Mouse (Mus musculus) liver, embryonic 14.5 days (tissue): ENCODE measurements around the gene 4931423N10Rik. TPM values are rescaled to one million over a fixed set of nuclear protein-coding genes. Genes with fewer than 3 reads are reported as not detected.
"Not testable (repeated sequence)": the region's sequence is repeated elsewhere in the genome, so short reads cannot be mapped to it uniquely, and the experiment has no call there.

Experiments used
- ATAC-seq: fragments of 200-750 bp; cut with Nextera tagmentation; 2 replicates; pipeline ENCODE4 v1.8.0; 2017; ENCODE audit warnings: moderate number of reproducible peaks, mild to moderate bottlenecking, moderate library complexity; ENCODE audit not compliant: insufficient read depth
- DNase-seq, 3 experiments: peaks; one replicate each; pipeline ENCODE4 v3.0.0-alpha.2; 2012 to 2013; ENCODE audit warnings: low read depth in 3 of 3, low spot score in 3 of 3
- H3K27ac ChIP-seq: fragments of 300-500 bp; sonication (generic); 2 replicates; pipeline ENCODE4 v1.5.1; 2014; ENCODE audit warnings: moderate library complexity, mild to moderate bottlenecking, control low read depth, inconsistent platforms
- H3K27me3 ChIP-seq: fragments of 300-500 bp; sonication (generic); 2 replicates; pipeline ENCODE4 v1.6.1; 2014; ENCODE audit warnings: mild to moderate bottlenecking, low read length, moderate library complexity; ENCODE audit not compliant: control insufficient read depth, insufficient read depth
- H3K36me3 ChIP-seq: fragments of 300-500 bp; sonication (generic); replicated peaks from 2 replicates; pipeline ENCODE4 v1.6.1; 2014; ENCODE audit warnings: low read depth; ENCODE audit not compliant: control insufficient read depth, insufficient read depth
- H3K4me1 ChIP-seq, 2 experiments: fragments of 200-500 bp in 1 of 2; fragments of 300-500 bp in 1 of 2; sonication (generic) in 1 of 2; replicated peaks; 2 replicates each; pipeline ENCODE4 v1.6.1; 2012 to 2014; ENCODE audit warnings: antibody characterized with exemption in 1 of 2, inconsistent platforms in 1 of 2, low read length in 1 of 2; ENCODE audit not compliant: control insufficient read depth in 2 of 2, insufficient read depth in 2 of 2
- H3K4me2 ChIP-seq: fragments of 300-500 bp; sonication (generic); 2 replicates; pipeline ENCODE4 v1.6.1; 2014; ENCODE audit warnings: low read depth, mild to moderate bottlenecking, control low read depth, moderate library complexity
- H3K4me3 ChIP-seq, 2 experiments: fragments of 200-500 bp in 1 of 2; fragments of 300-500 bp in 1 of 2; sonication (generic) in 1 of 2; 2 replicates each; pipeline ENCODE4 v1.5.1; 2012 to 2014; ENCODE audit warnings: low read depth in 2 of 2, low read length in 2 of 2, mild to moderate bottlenecking in 2 of 2, control low read depth in 1 of 2, inconsistent platforms in 1 of 2, moderate library complexity in 1 of 2; ENCODE audit not compliant: insufficient read depth in 1 of 2
- H3K9ac ChIP-seq: fragments of 300-500 bp; sonication (generic); replicated peaks from 2 replicates; pipeline ENCODE4 v1.6.1; 2014; ENCODE audit warnings: mild to moderate bottlenecking, control low read depth, moderate library complexity
- H3K9me3 ChIP-seq: fragments of 300-500 bp; sonication (generic); 2 replicates; pipeline ENCODE4 v1.6.1; 2016; ENCODE audit warnings: low read length, mixed read lengths; ENCODE audit not compliant: control insufficient read depth
- CTCF ChIP-seq: IDR thresholded peaks from 2 replicates; pipeline ENCODE4 v1.5.1; 2016; ENCODE audit warnings: antibody characterized with exemption, low read depth, control low read depth
- EP300 ChIP-seq: IDR thresholded peaks from 2 replicates; pipeline ENCODE4 v1.6.1; 2016; ENCODE audit warnings: antibody characterized with exemption, low read depth
- WGBS: fragments of 180-500 bp; shearing (Covaris S2); extraction: QIAGEN DNeasy Blood & Tissue Kit; methylation state at CpG from one replicate; pipeline ENCODE4 v1.1.7; 2014; ENCODE audit not compliant: insufficient replicate concordance; 5-methylcytosine and 5-hydroxymethylcytosine counted together
- polyA plus RNA-seq, 2 experiments: library from polyadenylated mRNA; depleted of rRNA in 1 of 2; stranded (reverse) in 1 of 2; unstranded in 1 of 2; fragments of >200 nt; fragmentation: Nextera tagmentation in 1 of 2; extraction: Ambion mirVana in 1 of 2; gene quantifications; 2 replicates each; pipeline versions ENCODE4 v1.2.1 to v1.2.3; 2012 to 2014

The 4931423N10Rik gene
- polyA plus RNA-seq, 2 experiments = not detected

DNA sequence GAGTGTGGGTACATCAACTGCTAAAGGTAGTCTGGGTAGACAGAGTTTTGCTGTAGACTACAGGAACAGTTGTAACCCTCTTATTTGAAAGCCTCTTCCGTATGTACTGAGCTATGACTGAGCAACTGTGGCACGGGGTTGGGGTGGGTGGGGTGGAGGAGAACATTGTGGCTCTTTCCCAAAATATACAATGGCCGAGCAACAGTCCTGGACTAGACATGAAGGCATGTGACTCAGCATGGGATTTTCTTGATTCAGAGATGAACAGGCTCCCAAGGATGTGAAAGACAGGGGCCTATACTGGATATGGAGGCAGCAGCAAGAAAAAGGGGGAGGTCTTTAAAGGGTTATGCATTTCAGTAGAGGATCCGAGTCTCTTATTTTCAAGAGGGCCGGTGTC lies 6.4 kb downstream of the 4931423N10Rik start:
- Histone ChIP-seq H3K4me3 (no peak overlapping the region), H3K9me3 (no peaks in the 10 kb centered on the region), H3K9ac (no peak overlapping the region), H3K4me1 (no peaks in the 10 kb centered on the region), H3K27me3 (no peaks in the 10 kb centered on the region), H3K27ac (no peak overlapping the region), H3K4me2 (no peak overlapping the region), H3K36me3 (no peaks in the 10 kb centered on the region)
- 57% methylated on average over 5 of the region's 5 CpGs for WGBS
- TF ChIP-seq EP300 = no peak
- no peak for TF ChIP-seq CTCF
- DNase-seq (no peak), ATAC-seq (no peak)

DNA sequence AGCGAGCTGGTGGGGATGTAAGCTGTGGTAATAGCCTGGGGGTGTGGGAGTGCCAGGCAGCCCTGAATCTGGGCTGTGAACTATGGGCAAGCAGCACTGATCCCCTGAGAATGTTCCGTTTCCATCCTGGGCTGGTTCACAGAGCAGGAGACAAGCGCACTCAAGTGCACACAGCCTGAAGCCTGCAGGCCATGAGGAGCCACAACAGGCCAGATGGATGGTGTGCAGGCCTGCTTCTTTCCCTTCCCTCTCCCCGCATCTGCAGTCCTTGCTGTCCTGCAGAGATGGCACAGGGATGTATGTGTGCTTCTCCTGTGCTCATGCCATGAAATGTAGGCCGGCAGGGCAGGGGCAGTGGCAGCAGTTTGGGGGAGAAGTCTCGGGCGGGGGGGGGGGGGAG lies 17.9 kb downstream of the 4931423N10Rik start:
- Histone ChIP-seq H3K4me3 (no peak overlapping the region), H3K9me3 (no peaks in the 10 kb centered on the region), H3K27me3 (no peaks in the 10 kb centered on the region), H3K36me3 (no peaks in the 10 kb centered on the region), H3K27ac (no peak overlapping the region), H3K4me1 (no peaks in the 10 kb centered on the region), H3K4me2 (no peak overlapping the region), H3K9ac (no peak overlapping the region)
- no peak for TF ChIP-seq EP300
- TF ChIP-seq CTCF = no peak
- WGBS = 32% methylated on average over 6 of the region's 7 CpGs
- ATAC-seq (no peak), DNase-seq (no peak)

DNA sequence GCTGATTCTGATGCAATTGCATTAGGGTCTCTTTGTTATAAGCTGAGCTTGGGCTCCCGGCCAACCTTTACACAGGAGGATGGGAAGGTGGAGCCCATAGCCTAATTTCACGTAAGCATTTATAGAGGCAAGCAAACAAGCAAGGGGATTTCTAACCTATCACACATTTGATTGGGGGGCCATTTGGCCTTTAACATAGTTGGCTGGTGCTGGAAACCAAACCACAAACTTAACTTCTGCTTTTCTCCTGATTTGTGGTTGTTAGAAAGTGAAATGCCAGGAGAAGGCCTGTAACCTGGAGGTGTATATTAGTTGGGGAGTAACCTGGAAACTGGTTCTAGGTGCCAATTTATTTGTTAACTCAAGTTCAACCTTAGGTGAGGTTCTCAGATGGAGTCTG lies 21.2 kb downstream of the 4931423N10Rik start:
- Histone ChIP-seq H3K4me1 (no peaks in the 10 kb centered on the region), H3K9me3 (no peaks in the 10 kb centered on the region), H3K4me2 (no peak overlapping the region), H3K9ac (no peak overlapping the region), H3K27ac (no peak overlapping the region), H3K27me3 (peaks cover 7% of the 10 kb centered on the region), H3K4me3 (no peak overlapping the region), H3K36me3 (no peaks in the 10 kb centered on the region)
- no peak for DNase-seq
- ATAC-seq = no peak
- TF ChIP-seq EP300 = no peak
- WGBS = 44% methylated on average over 2 of the region's 2 CpGs

DNA sequence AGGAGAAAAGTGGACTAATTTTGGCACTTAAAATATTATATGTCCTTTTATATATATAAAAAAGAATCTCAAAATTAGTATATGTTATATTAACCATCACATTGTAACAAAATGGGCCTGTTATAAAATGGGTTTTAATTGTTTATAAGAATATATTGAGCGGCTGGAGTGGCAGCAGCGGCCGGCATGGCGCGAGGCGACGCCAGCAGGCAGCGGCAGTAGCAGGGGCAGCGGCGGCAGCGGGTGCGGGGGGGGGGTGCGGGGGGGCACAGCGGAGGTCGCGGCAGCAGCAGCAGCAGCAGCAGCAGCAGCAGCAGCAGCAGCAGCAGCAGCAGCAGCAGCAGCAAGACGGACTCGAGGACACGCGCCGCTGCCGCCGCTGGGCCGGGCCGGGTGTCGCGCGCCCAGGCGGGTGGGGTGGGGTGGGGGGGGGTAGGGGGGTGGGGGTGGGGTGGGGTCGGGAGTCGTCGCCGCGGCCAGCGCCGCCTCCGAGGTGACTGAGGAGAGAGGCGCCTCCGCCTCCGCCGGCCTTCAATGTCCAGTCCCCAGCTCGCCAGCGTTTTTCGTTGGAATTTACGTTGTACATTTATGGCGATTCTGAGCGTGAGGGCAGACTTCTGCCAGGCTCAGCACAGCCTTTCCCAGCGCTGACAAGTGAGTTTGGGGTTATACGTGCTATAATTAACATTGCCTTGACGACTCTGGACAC lies 26.9 kb downstream of the 4931423N10Rik start:
- H3K4me2 ChIP-seq = peak overlapping the region; percentile 16
- TF ChIP-seq CTCF (no peak), EP300 (no peak)
- 1% methylated on average over 36 of the region's 50 CpGs for WGBS
- no peak overlapping the region for H3K9ac ChIP-seq
- no peaks in the 10 kb centered on the region for H3K36me3 ChIP-seq
- H3K27me3 ChIP-seq = peaks cover 19% of the 10 kb centered on the region
- ATAC-seq (no peak), DNase-seq (no peak)
- H3K27ac ChIP-seq = no peak overlapping the region
- H3K4me1 ChIP-seq = no peaks in the 10 kb centered on the region
- no peaks in the 10 kb centered on the region for H3K9me3 ChIP-seq
- H3K4me3 ChIP-seq = peak overlapping the region in 1 of 2 experiments; percentile 21; a peak in 1 of 4 replicates

DNA sequence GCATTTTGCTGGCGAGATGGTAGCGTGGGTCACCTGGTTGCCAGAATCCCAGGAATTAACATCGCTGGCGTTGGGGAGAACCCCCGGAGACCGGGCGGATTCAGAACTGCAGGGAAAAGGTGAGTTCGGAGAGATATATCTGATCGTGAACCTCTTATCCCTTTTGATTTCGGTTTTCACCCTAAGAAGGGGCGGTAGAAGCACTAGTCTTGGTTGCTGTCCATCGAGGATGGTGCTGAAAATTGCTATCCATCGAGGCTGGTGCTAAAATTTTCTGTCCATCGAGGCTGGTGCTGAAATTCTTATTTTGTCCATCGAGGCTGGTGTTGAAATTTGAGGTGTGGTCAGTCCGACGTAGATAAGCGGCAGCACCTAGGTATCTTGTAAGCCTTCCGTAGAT lies 83.7 kb downstream of the 4931423N10Rik start:
- H3K4me1 ChIP-seq, H3K4me2 ChIP-seq, H3K9ac ChIP-seq, ATAC-seq, DNase-seq, H3K27ac ChIP-seq, H3K4me3 ChIP-seq, H3K36me3 ChIP-seq, H3K27me3 ChIP-seq, H3K9me3 ChIP-seq: not testable (repeated sequence)
- whole genome bisulfite sequencing = 47% methylated on average over 19 of the region's 19 CpGs
